Mouse (Mus musculus): ENCODE measurements around the gene Ciita.
A peak's percentile ranks its signal among the peaks of the same experiment; 100 is the strongest.

Ciita gene

DNA sequence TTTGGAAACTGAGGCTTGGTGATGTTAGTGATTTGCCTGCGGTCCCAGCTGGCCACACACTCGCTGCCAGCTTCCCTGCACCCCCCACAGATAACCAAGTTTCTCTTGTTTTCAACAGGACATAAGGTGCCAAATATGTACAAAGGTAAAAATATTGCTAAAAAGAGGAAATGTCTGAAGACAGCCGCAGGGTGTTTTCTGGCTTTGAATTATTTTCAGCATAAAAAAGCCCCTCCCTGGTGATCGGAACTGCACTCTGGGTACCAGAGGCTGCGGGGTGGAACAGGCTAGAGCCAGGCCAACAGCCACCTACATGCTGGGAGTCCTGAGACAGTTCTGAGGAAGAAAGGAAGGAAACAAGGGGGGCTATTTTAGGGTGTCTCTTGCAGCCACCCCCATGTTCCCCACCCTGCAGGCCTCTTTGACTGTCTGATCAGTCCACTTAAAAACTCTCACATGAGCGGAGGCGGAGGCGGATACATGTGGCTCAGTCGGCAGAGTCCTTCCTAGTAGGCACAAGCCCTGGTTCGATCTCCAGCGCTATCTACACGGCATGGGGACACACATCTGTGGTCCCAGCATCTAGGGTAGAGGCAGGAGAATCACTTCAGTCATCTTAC is 36.2 kb downstream of the Ciita start:
- no peak for DNase-seq (ENCODE audit: low read depth, low spot score)

DNA sequence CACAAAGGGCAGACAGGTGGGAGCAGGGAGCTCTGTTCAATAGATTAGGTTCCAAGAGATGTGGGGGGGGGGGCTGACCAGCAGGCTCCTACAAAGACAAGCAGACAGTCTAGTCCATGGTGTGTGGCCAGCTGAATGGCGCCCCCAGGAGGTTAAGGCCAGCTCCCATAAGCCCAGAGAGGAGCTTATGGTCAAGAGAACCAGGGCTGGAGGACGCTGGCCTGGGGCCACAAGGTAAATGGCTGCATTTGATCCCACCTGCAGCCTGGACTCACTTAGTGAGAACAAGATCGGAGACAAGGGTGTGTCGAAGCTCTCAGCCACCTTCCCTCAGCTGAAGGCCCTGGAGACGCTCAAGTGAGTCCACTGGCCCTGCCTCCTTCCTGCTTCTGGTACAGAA is 38.2 kb downstream of the Ciita start:
- no peak for DNase-seq (ENCODE audit: low read depth, low spot score)

DNA sequence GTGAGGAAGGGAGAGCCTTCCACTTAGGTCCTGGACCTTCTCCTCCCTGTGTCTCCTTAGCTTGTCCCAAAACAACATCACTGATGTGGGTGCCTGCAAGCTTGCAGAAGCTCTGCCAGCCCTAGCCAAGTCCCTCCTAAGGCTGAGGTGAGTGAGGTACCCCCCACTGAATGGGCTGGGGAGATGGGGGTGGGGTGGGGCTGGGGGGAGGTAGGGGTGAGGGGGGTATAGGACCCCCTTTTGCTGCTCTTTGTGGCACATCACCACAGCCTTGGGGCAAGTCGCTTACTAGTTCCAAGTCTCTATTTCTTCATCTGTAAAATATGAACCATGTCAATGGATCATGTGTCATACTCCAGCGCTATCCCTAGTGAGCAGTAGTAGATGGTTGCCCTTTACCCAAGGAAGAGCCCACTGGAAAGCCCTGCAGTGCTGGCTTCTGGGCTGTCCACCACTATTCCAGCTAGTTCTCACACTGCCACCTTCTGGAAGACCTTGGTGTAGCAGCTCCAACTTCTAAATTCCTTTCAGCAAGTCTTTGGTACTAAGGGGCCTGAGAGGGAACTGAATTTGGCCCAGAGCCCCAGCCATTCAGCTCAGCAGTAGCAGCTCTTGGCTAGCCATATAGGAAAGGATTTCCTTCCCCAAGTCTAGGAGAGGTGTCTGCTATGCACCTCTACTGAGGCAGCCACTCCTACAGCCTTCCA is 41.2 kb downstream of the Ciita start:
- peak; percentile 45 for DNase-seq (ENCODE audit: low read depth, low spot score)

DNA sequence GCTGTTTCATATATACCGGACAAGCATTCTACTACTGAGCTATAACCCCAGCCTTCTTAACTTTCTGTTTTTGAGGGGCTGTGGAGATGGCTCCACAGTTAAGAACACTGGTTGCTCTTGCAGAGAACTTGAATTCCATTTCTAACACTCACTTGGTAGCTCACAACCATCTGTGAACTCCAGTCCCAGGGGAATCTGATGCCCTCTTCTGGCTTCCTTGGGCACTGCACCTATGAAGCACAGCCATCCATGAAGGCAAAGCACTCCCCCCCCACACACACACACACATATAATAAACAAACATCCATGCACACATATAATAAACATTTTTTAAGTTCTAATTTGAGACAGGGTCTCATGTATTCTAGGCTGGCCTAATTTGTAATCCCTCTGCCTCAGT is 43.0 kb downstream of the Ciita start:
- DNase-seq (ENCODE audit: low read depth, low spot score), result no peak

DNA sequence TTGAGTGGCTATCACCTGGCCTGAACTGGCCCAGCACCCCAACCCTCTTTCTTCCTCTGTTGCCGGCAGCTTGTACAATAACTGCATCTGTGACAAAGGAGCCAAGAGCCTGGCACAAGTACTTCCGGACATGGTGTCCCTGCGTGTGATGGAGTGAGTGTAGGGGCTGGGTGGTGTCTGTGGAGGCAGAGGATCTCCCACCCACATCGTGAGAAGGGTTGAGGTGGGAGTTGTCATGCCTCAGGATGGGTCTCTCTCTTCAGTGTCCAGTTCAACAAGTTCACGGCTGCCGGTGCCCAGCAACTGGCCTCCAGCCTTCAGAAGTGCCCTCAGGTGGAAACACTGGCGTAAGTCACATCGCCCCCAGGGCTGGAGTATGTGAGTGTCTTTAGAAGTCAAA is 43.8 kb downstream of the Ciita start:
- DNase-seq (ENCODE audit: low read depth, low spot score), result no peak

DNA sequence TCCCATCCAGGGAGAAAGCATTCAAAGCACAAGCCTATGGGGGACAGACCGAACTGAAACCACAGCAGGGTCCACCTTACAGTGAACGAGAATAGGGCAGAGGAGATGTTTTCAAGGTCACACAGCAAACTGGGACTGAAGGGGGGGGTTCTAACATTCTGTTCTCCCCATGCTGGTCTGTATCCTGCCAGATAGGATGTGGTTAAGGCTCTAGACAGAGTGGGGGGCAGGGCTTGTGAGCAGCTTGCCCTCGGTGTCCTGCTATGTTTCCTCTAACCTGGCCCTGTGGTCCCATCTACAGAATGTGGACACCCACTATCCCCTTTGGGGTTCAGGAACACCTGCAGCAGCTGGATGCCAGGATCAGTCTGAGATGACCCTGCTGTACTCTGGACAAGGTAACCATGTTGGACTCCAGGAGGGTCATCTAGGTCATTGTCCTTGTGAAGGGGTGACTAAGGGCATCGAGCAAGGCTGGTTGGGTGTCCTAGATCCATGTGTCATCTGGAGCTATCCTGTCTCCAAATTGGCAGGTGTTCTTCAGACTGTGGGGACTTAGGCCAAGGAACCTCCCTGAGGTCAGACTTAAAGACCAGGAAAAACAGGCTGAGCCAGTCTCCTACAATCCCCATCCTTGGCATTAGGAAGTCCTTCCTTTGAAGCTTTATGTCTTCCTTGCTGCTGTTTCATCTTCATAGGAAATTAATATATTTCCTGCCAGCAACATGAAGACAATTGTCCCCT is 45.2 kb downstream of the Ciita start:
- DNase-seq (ENCODE audit: low read depth, low spot score), result no peak

DNA sequence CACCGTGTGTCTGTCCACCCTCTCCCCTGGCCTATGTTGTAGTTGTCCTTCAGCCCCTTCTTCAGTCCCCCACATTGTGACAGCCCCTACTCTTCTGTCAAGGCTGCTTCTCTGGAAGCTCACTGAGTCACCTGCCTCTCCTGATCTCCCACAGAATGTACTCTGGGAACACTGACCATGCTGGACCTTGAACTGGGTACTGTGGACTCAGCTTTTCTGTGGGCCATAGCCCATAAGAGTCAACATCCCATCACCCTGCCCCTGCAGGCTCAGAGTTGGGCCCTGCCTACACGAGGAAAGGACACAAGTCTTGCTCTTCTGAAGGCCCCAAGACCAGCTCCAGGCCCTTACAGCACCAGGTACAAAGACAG is 45.7 kb downstream of the Ciita start:
- no peak for DNase-seq (ENCODE audit: low read depth, low spot score)

DNA sequence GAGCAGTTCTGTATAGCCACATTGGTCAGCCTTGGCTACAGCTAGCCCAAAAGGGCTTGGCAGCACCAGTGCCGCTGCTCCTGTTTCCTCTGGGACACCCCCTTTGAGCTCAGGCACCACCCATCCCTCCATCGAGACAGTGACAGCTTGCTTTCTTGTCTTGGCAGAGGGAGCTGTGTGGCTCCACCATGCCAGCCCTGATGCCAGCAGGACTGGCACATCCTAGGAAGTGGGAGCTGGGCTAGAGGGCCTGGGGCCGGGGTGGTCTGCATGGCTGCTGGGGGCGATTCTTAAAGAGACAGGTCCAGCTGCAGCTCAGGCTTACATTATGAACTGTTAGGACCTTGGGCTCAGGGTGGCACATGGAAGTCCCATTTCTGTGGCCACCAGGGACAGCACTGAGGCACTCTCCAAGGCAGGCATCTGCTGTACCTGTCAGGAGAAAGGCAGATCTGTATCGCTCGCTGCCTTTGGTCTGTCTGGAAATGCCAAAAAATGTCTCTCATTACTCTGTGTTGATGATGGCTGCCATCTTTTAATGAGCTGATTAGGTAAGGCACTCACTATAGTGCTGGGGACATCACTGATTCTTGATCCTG is 47.3 kb downstream of the Ciita start:
- DNase-seq (ENCODE audit: low read depth, low spot score), result no peak

DNA sequence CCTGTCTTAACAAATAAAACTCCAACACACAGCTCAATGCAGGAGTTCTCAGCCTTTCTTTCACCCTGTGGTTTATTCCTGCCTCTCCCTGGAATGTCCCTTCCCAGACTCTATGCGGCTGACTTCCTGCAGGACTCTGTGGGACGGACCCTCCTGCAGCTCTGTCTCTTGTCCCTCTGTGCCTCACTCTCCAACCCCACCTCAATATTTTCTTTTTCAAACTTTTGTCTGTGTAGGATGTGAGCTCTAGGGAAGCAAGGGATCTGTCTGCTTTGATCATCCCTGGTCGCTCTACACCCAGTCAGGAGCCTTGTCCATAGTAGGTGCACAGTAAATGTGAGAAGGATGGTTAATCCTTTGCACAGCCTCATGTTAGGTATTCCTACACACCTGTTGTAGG is 48.5 kb downstream of the Ciita start:
- DNase-seq (ENCODE audit: low read depth, low spot score), result no peak

DNA sequence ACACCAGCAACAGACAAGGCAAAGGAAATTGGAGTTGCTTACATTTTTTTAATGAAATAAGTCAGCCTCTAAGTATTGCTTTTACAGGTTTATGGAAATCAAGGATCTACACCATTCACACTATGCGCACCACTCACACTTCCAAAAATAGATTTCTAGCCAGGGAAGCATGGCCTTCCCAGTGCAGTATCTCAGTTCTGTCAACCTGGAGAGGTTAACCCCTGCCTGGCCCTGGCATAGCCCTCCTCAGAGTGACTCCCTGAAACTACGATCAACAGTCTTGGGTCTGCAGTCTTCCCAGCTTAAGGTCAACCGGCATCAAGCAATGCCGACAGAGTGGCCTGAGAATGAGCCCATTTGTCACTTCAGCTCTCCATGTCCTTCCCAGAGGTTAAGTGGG is 50.3 kb downstream of the Ciita start:
- no peak for DNase-seq (ENCODE audit: low read depth, low spot score)

DNA sequence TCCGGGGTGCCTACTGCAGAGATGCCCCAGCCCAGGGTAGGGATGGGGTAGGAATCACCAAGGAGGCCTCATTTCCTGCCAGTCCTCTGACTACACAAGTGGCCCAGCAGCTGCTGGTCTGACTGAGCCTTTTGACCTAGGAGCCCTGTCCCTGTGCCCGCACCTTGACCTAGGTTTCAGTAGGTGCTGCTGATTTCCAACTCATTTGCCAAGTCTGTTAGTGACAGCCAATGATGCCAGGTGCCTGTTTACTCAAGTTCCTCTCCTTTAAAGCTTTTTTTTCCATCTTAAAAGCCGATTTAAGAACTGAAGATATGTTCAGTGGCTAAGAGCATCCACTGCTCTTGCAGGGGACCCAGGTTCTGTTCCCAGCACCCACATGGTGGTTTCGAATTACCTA is 53.9 kb downstream of the Ciita start:
- no peak for DNase-seq (ENCODE audit: low read depth, low spot score)

DNA sequence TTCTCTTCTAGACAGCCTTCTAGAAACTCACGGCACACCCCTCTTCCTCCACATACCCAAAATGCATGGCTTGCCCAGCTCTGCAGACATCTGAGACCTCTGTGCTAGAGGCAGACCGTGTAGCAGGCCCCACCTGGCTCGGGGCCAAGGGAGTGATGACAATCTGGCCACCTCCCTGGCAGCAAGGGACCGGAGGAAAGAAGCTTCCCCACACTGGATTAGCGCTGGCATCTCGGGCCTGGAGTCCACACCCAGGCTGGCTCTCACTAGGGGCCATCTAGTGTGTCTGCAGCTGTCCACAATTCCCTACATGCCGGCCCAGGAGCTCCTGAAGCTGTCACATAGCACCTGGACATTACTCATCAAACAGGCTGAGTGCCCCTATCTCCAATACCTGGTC is 54.7 kb downstream of the Ciita start:
- DNase-seq (ENCODE audit: low read depth, low spot score), result no peak

DNA sequence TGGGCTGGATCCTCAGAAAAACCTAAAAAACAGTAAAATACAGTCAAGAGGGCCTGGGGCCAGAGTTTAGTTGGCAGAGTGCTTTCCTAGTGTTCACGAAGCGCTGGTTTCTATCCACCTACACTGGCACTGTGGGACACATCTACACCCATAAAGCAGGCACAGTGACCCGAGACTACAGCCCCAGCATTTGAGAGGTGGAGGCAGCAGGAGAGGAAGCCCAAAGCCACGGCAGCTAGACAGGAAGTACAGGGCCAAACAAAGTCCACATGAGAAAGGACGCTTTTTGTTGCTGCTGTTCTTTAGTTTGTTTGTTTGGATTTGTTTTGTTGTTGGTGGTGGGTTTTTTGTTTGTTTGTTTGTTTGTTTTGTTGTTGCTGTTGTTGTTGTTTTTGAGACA is 56.5 kb downstream of the Ciita start:
- no peak for DNase-seq (ENCODE audit: low read depth, low spot score)

DNA sequence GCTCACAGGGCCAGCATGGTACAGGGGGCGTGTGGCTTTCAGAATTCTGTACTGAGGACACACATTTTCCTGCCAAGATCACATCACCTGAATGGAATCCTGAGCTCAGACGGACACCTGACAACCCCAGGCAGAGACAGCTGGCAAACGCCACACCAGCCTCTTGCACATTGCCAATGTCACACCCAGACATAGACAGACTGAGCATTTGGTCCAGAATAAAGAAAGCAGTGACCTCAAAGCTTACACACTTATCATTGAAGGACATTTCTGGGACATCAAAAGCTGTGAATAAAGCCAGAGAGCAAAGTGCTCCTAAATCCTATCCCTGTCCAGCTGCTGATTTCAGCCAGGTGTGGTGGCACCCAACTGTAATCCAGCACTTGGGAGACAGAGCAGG is 57.1 kb downstream of the Ciita start:
- DNase-seq (ENCODE audit: low read depth, low spot score), result no peak

DNA sequence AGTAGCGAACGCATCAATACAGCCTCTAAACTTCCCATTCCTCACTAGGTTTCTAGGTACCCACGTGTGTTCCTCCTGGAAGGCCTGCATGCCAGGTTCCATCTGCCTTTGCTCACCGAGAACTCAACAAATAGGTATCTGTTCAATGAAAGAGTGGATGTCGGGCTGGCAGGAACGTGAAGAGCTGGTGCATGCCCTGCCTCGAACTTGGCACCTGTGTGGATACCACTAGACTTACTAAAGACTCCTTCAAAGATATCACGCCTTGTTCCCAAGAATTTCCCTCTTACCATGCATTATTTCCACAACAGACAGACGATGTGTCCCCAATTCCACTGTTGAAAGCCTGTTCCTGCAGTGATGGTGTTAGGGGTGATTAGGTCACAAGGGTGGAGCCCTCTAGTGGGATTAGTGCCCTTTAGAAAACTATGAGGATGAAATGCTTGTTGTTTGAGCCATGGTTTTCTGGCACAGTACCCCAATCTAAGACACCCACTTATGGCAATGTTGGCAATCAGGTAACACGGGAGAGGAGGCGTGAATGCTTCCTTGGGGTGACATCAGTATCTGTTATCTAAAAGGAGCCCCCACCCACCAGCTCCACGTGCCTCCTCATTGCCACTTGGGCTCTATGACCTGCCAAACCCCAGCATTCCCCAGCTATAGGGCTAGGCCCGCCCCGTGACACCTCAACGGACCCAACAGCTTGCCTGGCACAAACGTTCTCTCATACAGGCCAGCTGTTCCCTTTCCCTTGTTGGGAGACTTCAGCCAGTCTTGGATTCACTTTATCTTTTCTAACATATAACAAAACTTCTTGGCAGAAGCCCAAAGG is 61.1 kb downstream of the Ciita start:
- DNase-seq (ENCODE audit: low read depth, low spot score), result no peak

DNA sequence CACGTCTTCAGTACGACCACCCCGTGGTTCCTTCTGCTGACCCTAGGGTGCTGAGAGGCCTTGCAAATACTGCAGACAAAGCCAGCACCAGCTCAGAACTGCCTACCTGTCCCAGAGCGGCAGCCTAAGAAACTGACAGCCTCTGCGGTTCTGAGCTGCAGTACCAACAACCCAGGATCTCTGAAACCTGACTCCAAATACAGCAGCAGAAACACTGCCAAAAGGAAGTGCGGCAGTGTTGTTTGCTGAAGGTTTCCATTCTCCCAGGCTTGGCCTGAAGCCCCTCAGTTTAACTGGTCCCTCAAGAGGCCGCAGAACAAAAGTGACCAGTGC is 61.7 kb downstream of the Ciita start:
- DNase-seq (ENCODE audit: low read depth, low spot score), result no peak

DNA sequence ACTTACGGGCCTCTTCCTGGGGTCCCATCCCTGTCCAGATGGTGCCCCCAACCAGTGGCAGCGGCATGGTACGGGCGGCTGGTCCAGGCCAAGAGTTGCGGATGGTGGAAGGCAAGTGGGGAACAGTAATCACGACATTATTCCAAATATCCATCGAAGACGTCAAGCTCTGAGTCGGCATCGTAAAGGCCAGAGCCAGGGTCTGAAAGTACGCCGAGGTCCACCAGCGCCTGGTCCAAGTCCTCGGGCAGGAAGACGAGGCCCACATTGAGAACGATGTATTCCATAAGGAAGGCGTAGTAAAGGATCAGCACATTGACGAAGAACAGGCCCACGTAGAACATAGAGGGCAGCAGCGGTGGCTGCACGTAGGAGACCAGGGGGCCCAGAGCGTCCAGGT is 62.4 kb downstream of the Ciita start:
- DNase-seq (ENCODE audit: low read depth, low spot score), result no peak

DNA sequence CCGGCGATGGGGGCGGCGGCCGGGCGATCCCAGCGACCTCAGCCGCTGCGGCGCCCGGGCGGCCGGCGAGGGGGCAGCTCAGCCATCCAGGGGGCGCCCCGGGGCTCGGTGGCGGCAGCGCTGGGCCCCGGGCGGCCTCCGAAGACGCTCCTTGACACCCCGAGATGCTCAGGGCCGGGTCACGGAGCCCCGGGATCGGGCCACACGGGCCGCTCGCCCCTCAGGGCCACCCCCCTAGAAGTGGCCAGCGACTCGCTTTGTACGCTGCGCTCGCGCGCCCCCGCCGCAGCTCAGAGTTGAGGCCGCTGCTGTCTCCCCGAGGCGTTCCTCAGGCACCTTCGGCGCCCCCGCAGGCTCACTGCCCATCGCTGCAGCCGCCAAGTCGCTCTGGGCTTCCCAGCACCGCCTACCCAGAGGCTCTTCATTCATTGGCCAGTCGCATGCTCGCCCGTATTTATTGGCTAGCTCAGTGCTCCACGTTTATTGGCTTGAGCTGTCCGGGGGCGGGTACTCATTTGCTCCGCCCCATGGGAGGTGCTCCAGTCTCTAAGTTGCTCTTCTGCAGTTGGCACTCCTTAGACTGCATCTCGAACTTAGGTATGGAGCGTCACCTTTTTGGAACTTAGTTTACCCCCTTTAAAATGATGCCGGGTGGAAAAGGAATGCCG is 63.0 kb downstream of the Ciita start, which contains the start of gene Dexi:
Dexi (minus strand) TSS at position 357 of the 668 bp plus-strand sequence.
- DNase-seq (ENCODE audit: low read depth, low spot score), result peak; percentile 85

DNA sequence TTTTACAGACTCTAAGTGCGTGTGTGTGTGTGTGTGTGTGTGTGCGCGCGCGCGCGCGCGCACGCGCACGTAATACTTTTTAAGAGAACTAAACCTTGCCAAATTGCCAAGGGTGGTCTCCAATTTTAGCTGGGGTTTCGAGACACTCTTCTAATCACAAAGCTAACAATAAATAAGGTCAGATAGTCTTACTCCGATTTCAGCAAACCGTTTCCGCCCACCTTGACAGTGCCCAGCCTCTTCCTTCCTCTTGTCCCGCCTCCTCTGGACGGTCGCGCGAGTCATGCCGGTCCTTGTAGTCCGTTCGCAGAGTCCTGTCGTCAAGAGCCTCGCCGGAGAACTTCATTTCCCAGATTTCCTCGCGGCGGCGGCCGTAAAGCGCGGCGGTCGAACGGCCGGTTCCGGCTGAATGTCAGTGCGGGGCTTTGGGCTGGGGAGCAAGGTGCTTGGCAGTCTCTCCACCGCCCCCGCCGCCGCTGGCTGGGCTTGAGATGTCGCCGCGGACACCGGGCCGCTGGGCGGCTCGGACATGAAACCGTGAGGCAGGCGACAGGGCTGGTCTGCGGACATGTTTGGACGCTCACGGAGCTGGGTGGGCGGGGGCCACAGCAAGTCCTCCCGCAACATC is 65.2 kb downstream of the Ciita start, which contains the start of gene Clec16a:
Clec16a (plus strand) TSS at position 345 of the 628 bp plus-strand sequence.
- DNase-seq (ENCODE audit: low read depth, low spot score), result peak; percentile 89

DNA sequence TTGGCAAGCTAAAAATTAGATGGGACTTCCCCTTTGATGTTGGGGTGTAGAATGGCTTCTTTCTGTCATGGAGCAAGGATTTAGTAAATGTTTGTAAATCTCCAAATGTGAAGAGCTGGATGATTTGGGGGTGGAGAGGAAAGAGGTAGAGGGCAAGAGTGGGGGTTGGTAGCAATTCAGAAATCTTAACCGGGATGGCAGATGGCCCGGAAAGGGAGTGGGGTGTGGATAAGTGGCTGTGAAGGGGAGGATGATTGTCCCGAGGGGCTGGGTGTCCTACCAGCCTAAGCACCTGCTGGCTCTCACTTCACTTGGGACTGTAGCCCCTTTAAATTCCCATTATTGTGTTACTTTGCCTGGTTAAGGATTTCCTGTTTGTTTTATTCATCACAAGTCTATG is 67.0 kb downstream of the Ciita start:
- DNase-seq (ENCODE audit: low read depth, low spot score), result no peak

DNA sequence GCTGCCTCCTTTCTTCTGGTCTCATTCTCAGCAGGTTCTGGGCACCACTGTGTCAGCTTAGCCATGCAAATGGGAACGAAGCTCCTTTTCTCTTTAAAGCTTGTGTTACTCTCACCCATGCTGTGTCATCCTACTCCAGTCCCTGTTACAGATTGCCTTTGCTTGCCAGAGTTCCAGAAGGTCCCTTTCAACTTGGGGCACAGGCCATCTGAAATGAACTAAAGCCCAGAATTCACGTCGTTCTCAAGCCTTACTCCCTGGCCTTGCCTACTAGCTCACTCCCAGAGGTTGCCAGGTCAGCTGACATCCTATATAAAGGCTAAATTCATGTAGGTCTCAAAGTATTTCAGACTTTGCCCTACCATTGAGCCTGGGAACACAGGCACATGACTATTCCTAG is 69.1 kb downstream of the Ciita start:
- DNase-seq (ENCODE audit: low read depth, low spot score), result no peak

Measured in retina, adult 2 months (tissue).